ENCODE assay signal across 14 mouse cellular contexts in the genomic region with DNA sequence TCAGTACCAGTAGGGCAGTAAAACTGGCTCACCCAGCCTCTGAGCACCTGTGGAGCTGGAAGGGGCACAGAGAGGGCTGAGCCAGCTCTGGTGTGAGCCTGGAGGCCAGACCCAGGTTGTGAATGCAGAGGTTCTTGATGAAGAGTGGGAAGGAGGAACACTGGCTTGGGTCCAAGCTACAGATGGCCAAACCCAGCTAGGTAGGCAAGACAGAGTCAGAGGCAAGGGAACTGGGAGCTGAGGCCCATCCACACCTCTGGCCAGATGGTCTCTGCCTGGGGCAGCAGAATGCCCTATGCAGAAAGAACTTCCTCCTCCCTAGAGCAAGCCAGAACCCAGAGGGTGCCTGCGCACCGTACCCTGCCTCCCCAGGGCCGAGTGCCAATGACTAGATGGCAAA.
"Had no signal": no experiment of that assay in that cellular context is flagged by ENCODE, and none has a peak within 500 bp of the region (broad histone marks: within the 10 kb centered on the region; RNA-seq: fewer than 3 reads in every experiment).

No protein-coding gene starts in this region.

- H3K4me1 ChIP-seq: limb, embryonic 12.5 days; midbrain, embryonic 12.5 days; neural tube, embryonic 15.5 days had no signal

- H3K36me3 ChIP-seq: kidney, embryonic 15.5 days; limb, embryonic 12.5 days; midbrain, embryonic 12.5 days; neural tube, embryonic 15.5 days had no signal

- H3K27ac ChIP-seq: kidney, embryonic 15.5 days; limb, embryonic 12.5 days; liver, embryonic 14.5 days; midbrain, embryonic 12.5 days; neural tube, embryonic 15.5 days had no signal

- H3K27me3 ChIP-seq: kidney, embryonic 15.5 days; midbrain, embryonic 12.5 days had no signal

- DNase-seq: kidney, adult 2 months; kidney, postnatal 14 days; liver; lung, embryonic 14.5 days; lung, postnatal 10 days; right cerebral cortex, adult 18-20 months; right cerebral cortex, postnatal 25 days; thymus, postnatal 4 days had no signal

- H3K4me3 ChIP-seq: kidney, embryonic 15.5 days; limb, embryonic 12.5 days; midbrain, embryonic 12.5 days; myocyte; neural tube, embryonic 15.5 days had no signal

- H3K4me2 ChIP-seq: kidney, embryonic 15.5 days; limb, embryonic 12.5 days; lung, embryonic 14.5 days; midbrain, embryonic 12.5 days; neural tube, embryonic 15.5 days had no signal

- H3K9me3 ChIP-seq: kidney, embryonic 15.5 days; limb, embryonic 12.5 days; midbrain, embryonic 12.5 days; neural tube, embryonic 15.5 days had no signal

- H3K9ac ChIP-seq: kidney, embryonic 15.5 days; limb, embryonic 12.5 days; liver, embryonic 14.5 days; lung, embryonic 14.5 days; midbrain, embryonic 12.5 days; neural tube, embryonic 15.5 days had no signal
